8 mouse cellular contexts compared by ENCODE assay signal in the genomic region with DNA sequence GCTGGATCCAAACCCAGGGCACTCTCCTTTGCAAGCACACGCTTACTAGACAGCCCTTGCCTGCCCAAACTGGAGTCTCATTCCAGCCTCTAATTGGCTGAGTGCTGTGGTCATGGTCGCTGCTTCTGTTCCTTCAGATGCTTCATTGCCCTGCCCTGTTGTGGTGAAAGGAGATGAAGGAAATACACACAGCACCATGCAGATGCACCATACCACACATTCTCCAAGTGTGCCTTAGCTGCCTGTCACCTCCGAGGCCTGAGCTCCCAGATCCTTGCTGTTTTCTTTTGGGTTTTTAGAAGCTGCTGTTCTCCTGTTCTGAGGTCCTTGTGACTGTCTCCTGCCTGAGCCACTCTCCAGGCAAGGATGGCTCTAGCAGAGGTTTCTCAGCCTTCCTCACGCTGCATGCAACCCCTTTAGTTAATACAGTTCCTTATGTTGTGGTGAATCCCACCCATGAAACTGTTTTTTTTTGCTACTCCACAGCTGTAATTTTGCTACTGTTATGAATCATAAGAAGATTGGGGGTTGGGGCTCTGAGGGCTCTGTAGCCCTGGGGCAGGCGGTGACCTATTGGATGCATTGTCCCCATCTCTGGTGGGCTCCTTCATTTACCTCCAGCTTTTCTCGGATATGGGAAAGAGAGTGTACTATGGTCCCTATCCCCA. TPM values are rescaled to one million over a fixed set of nuclear protein-coding genes. Genes with fewer than 3 reads are reported as not detected.
DNase-seq lines count a peak whose midpoint lies in the region; ATAC-seq lines count a peak whose summit lies in the region.

No protein-coding gene starts in this region.

- H3K4me3 ChIP-seq in lung, embryonic 15.5 days = no peak overlapping the region
- H3K4me3 ChIP-seq in embryonic facial prominence, embryonic 13.5 days = no peak overlapping the region
- H3K4me3 ChIP-seq in liver, embryonic 13.5 days (replicated peaks) = no peak overlapping the region

- H3K4me2 ChIP-seq in lung, embryonic 15.5 days = peak overlapping the region; percentile 22; the same call in 1 of the 2 replicates
- H3K4me2 ChIP-seq in embryonic facial prominence, embryonic 13.5 days = no peak overlapping the region
- H3K4me2 ChIP-seq in liver, embryonic 13.5 days = peak overlapping the region; percentile 99; the same call in 1 of the 2 replicates

- DNase-seq in lung, postnatal 36 days = no peak
- DNase-seq in liver, embryonic 13.5 days = no peak
- peak; percentile 51 for DNase-seq in thymus, postnatal 0 days (ENCODE audit: low spot score)
- DNase-seq in left cerebral cortex, postnatal 14 days (ENCODE audit: low spot score in 2 of 2) = no peak
- no peak for DNase-seq in kidney, postnatal 25 days

- H3K9me3 ChIP-seq in lung, embryonic 15.5 days = no peaks in the 10 kb centered on the region
- no peaks in the 10 kb centered on the region for H3K9me3 ChIP-seq in embryonic facial prominence, embryonic 13.5 days
- H3K9me3 ChIP-seq in liver, embryonic 13.5 days (replicated peaks) = no peaks in the 10 kb centered on the region

- H3K27ac ChIP-seq in lung, embryonic 15.5 days = peak overlapping the region; percentile 80
- H3K27ac ChIP-seq in embryonic facial prominence, embryonic 13.5 days = peak overlapping the region; percentile 24; the same call in 1 of the 2 replicates
- peak overlapping the region; percentile 84 for H3K27ac ChIP-seq in liver, embryonic 13.5 days

- no peak for ATAC-seq in lung, embryonic 15.5 days (ENCODE audit: borderline replicate concordance, extremely low read depth, low FRiP score, low TSS enrichment)
- ATAC-seq in embryonic facial prominence, embryonic 13.5 days (ENCODE audit: insufficient number of reproducible peaks, insufficient read depth, low FRiP score, low TSS enrichment, low read depth) = no peak
- no peak for ATAC-seq in liver, embryonic 13.5 days (ENCODE audit: low read depth)
- ATAC-seq in cerebellum, adult (ENCODE audit: insufficient number of reproducible peaks, low FRiP score, low TSS enrichment) = no peak

- H3K36me3 ChIP-seq in lung, embryonic 15.5 days = no peaks in the 10 kb centered on the region
- no peaks in the 10 kb centered on the region for H3K36me3 ChIP-seq in embryonic facial prominence, embryonic 13.5 days
- H3K36me3 ChIP-seq in liver, embryonic 13.5 days = no peaks in the 10 kb centered on the region

- no peak overlapping the region for H3K9ac ChIP-seq in lung, embryonic 15.5 days
- H3K9ac ChIP-seq in embryonic facial prominence, embryonic 13.5 days = 0 out of 2 replicates have a peak overlapping the region, but pooled peaks have one; percentile 17
- H3K9ac ChIP-seq in liver, embryonic 13.5 days = peak overlapping the region; percentile 10; the same call in 1 of the 2 replicates

- WGBS in lung, embryonic 15.5 days = 60% methylated on average over 6 of the region's 6 CpGs
- 51% methylated on average over 6 of the region's 6 CpGs for WGBS in embryonic facial prominence, embryonic 13.5 days
- 70% methylated on average over 6 of the region's 6 CpGs for WGBS in liver, embryonic 13.5 days (ENCODE audit: insufficient replicate concordance)

- H3K4me1 ChIP-seq in lung, embryonic 15.5 days = peaks cover 95% of the 10 kb centered on the region
- peaks cover 93% of the 10 kb centered on the region for H3K4me1 ChIP-seq in embryonic facial prominence, embryonic 13.5 days
- H3K4me1 ChIP-seq in liver, embryonic 13.5 days (replicated peaks) = peaks cover 99% of the 10 kb centered on the region

- H3K27me3 ChIP-seq in lung, embryonic 15.5 days = peaks cover 11% of the 10 kb centered on the region; the same call in 1 of the 2 replicates
- no peaks in the 10 kb centered on the region for H3K27me3 ChIP-seq in embryonic facial prominence, embryonic 13.5 days
- H3K27me3 ChIP-seq in liver, embryonic 13.5 days = no peaks in the 10 kb centered on the region

- intact Hi-C loops in left cerebral cortex, postnatal 14 days (cut with DNase I) = loop anchor here (10.0 kb wide), 1 partner anchor 489 kb away; a partner anchor contains a TSS

RNA-seq across cellular contexts. Expression of a gene that starts 4.7 kb away (rescaled TPM):
- polyA plus RNA-seq in lung, embryonic 15.5 days (2015; fragmentation: Nextera tagmentation; extraction: Ambion mirVana) = 3.5 and 4.1 TPM in 2 replicates
- 4.7 TPM in 2 replicates for polyA plus RNA-seq in embryonic facial prominence, embryonic 13.5 days (2015; fragmentation: Nextera tagmentation; extraction: Ambion mirVana)
- 1.1 and 1.2 TPM in 2 replicates for polyA plus RNA-seq in liver, embryonic 13.5 days (2015; fragmentation: Nextera tagmentation; extraction: Ambion mirVana)
- polyA plus RNA-seq in thymus, postnatal 0 days (2015; fragmentation: Nextera tagmentation; extraction: Ambion mirVana) = 14.8 and 20.3 TPM in 2 replicates
- total RNA-seq in left cerebral cortex, postnatal 14 days (2021) = 100 to 1,000 TPM; 180 to 201 TPM

Comparison
In these comparisons a context has a peak if more than half of its experiments do, and no peak if none do; other contexts are left out.
1. H3K27ac ChIP-seq: peak in every context shown above with its lines; median percentile 84 in liver, embryonic 13.5 days; 80 in lung, embryonic 15.5 days; 24 in embryonic facial prominence, embryonic 13.5 days.